Mouse (Mus musculus): ENCODE measurements at regions not wholly inside any gene's neighbourhood (a gene's known extent, or its start where the extent isn't known, plus 50 kb on each side); places are given as distances from the start of the nearest gene placed in this dataset.

- TF ChIP-seq CTCF (IDR thresholded peaks at IDR 0.05; ENCODE audit: borderline replicate concordance, extremely low read depth, insufficient read depth, insufficient read length) (no peak), POLR2A (IDR thresholded peaks at IDR 0.05; ENCODE audit: borderline replicate concordance, extremely low read depth, insufficient read depth, insufficient read length, poor library complexity, severe bottlenecking) (no peak)
Observed at GRCm38 (mm10) chr5:49639637-49640036, 114.9 kb upstream of the Kcnip4 start.

Measured in brain, embryonic 14.5 days (tissue).